Mouse (Mus musculus): ENCODE data around the gene Wdpcp. TPM values are rescaled to one million over a fixed set of nuclear protein-coding genes. Genes with fewer than 3 reads are reported as not detected.
A peak's percentile ranks its signal among the peaks of the same experiment; 100 is the strongest.

Wdpcp gene
- total and polyA plus RNA-seq, 3 experiments = 0.21 to 6.3 (median 3.9) TPM

DNA sequence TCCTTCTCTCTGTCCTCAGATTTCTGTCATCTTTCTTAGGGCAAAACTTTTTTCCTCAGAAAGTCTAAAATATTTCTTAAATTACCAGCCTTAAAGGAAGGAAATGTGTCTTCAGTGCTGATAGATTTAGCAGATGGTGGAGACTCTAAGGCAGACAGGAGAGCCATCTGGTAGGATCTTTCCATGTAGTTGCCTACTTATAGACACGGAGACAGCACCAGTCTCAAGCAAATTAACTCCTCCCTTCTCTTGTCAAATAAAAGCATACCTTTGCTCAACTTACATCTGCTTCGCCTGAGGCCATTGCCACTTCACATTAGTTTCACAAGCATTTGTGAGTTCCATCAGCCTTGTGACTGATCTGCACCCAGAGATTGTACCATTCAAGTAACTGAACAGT, 27.0 kb upstream of the Wdpcp start:
- H3K4me1 ChIP-seq (ENCODE audit: insufficient read depth, low read depth, low read length) = peaks cover 1% of the 10 kb centered on the region; the same call in 1 of the 2 replicates
- H3K36me3 ChIP-seq (replicated peaks) = no peaks in the 10 kb centered on the region
- H3K9me3 ChIP-seq (replicated peaks) = no peaks in the 10 kb centered on the region
- peaks cover 6% of the 10 kb centered on the region; the same call in 1 of the 2 replicates for H3K27me3 ChIP-seq (ENCODE audit: insufficient read depth, low read length)
- TF ChIP-seq POLR2AphosphoS5 (IDR thresholded peaks at IDR 0.05; ENCODE audit: insufficient replicate concordance, low read depth, low read length) (no peak), TAL1 (conservative IDR thresholded peaks at IDR 0.05; ENCODE audit: low read depth, low read length) (no peak), GATA2 (IDR thresholded peaks at IDR 0.05; ENCODE audit: borderline replicate concordance, low read depth, low read length) (no peak), GATA1 (IDR thresholded peaks at IDR 0.05; ENCODE audit: borderline replicate concordance, low read length) (no peak), CTCF (IDR thresholded peaks at IDR 0.05; ENCODE audit: low read depth, low read length) (no peak)
- ATAC-seq (ENCODE audit: extremely low read depth, insufficient number of reproducible peaks, low FRiP score, poor library complexity, severe bottlenecking) = no peak
- DNase-seq (ENCODE audit: low spot score) = no peak
- H3K4me3 ChIP-seq (ENCODE audit: low read depth, low read length) = no peak overlapping the region

DNA sequence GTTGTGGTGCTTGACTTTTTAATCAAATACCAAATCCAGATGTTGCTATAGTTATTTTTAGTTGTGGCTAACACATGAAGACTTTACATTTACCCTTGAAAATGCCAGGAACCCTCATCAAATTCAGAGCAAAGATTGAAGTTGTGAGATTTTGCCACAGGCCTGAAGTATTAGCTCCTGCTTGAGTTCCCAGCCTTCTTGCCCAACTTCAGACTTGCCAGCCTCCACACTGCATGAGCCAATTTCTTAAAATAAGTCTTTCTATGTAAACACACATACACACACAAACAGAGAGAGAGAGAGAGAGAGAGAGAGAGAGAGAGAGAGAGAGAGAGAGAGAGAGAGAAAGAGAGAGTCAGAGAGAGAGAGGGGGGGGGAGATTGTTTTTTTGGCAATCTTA, 26.1 kb upstream of the Wdpcp start:
- DNase-seq (ENCODE audit: low spot score) (no peak), ATAC-seq (ENCODE audit: extremely low read depth, insufficient number of reproducible peaks, low FRiP score, poor library complexity, severe bottlenecking) (no peak)
- H3K36me3 ChIP-seq (replicated peaks) = no peaks in the 10 kb centered on the region
- H3K4me3 ChIP-seq (ENCODE audit: low read depth, low read length) = no peak overlapping the region
- no peaks in the 10 kb centered on the region for H3K9me3 ChIP-seq (replicated peaks)
- H3K27me3 ChIP-seq (ENCODE audit: insufficient read depth, low read length) = peaks cover 2% of the 10 kb centered on the region; the same call in 1 of the 2 replicates
- TF ChIP-seq CTCF (IDR thresholded peaks at IDR 0.05; ENCODE audit: low read depth, low read length) (no peak), GATA2 (IDR thresholded peaks at IDR 0.05; ENCODE audit: borderline replicate concordance, low read depth, low read length) (no peak), POLR2AphosphoS5 (IDR thresholded peaks at IDR 0.05; ENCODE audit: insufficient replicate concordance, low read depth, low read length) (no peak)
- H3K4me1 ChIP-seq (ENCODE audit: insufficient read depth, low read depth, low read length) = peaks cover 7% of the 10 kb centered on the region

DNA sequence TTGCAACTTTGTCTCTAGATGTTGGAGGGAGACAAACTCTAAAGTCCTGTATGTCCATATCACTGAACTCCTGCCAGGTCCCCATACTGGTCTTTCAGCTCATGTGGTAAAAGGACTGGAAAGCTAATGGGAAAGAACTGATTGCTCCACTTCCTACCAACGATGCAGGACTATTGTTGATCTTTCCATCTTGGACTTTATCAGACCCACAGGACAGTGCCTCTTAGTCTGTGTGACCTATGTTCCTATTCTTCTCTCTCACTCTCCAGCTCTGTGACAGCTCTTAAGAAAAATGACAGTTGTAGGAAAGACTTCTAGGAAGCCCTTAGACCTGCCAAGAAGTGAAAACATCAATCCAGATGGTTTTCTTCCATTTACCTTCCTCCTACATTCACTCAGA, 25.4 kb upstream of the Wdpcp start:
- Histone ChIP-seq H3K4me1 (ENCODE audit: insufficient read depth, low read depth, low read length) (peaks cover 7% of the 10 kb centered on the region), H3K9me3 (replicated peaks) (no peaks in the 10 kb centered on the region), H3K36me3 (replicated peaks) (no peaks in the 10 kb centered on the region), H3K27me3 (ENCODE audit: insufficient read depth, low read length) (peaks cover 2% of the 10 kb centered on the region; the same call in 1 of the 2 replicates), H3K4me3 (ENCODE audit: low read depth, low read length) (no peak overlapping the region)
- DNase-seq (ENCODE audit: low spot score) (no peak), ATAC-seq (ENCODE audit: extremely low read depth, insufficient number of reproducible peaks, low FRiP score, poor library complexity, severe bottlenecking) (no peak)
- TF ChIP-seq CTCF (IDR thresholded peaks at IDR 0.05; ENCODE audit: low read depth, low read length) = no peak
- TF ChIP-seq GATA1 (IDR thresholded peaks at IDR 0.05; ENCODE audit: borderline replicate concordance, low read length) = no peak
- TF ChIP-seq GATA2 (IDR thresholded peaks at IDR 0.05; ENCODE audit: borderline replicate concordance, low read depth, low read length) = no peak
- TF ChIP-seq TAL1 (conservative IDR thresholded peaks at IDR 0.05; ENCODE audit: low read depth, low read length) = no peak
- TF ChIP-seq POLR2AphosphoS5 (IDR thresholded peaks at IDR 0.05; ENCODE audit: insufficient replicate concordance, low read depth, low read length) = no peak

DNA sequence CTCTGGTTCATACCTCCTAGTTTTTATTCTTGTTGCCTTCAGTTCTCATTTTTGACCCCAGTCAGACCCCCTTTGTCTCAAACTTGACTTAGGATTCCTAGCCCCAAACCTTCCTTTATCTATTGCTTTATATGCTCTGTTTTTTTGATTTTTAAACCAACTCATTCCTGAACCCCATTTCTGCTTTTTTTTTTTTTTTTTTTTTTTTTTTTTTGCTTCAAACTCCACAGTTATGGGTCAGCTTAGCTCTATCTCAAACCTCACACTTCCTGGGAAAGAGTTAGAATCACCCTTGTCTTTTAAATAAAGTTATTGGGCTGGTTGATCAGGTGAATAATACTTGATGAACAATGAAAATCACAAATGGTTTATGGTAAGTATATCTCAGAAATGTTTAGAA, 24.5 kb upstream of the Wdpcp start:
- TF ChIP-seq GATA2 (IDR thresholded peaks at IDR 0.05; ENCODE audit: borderline replicate concordance, low read depth, low read length) (no peak), TAL1 (conservative IDR thresholded peaks at IDR 0.05; ENCODE audit: low read depth, low read length) (no peak), GATA1 (IDR thresholded peaks at IDR 0.05; ENCODE audit: borderline replicate concordance, low read length) (no peak), CTCF (IDR thresholded peaks at IDR 0.05; ENCODE audit: low read depth, low read length) (no peak), POLR2AphosphoS5 (IDR thresholded peaks at IDR 0.05; ENCODE audit: insufficient replicate concordance, low read depth, low read length) (no peak)
- Histone ChIP-seq H3K4me3 (ENCODE audit: low read depth, low read length) (no peak overlapping the region), H3K36me3 (replicated peaks) (no peaks in the 10 kb centered on the region), H3K27me3 (ENCODE audit: insufficient read depth, low read length) (peaks cover 2% of the 10 kb centered on the region; the same call in 1 of the 2 replicates), H3K9me3 (replicated peaks) (no peaks in the 10 kb centered on the region), H3K4me1 (ENCODE audit: insufficient read depth, low read depth, low read length) (peaks cover 13% of the 10 kb centered on the region)
- ATAC-seq (ENCODE audit: extremely low read depth, insufficient number of reproducible peaks, low FRiP score, poor library complexity, severe bottlenecking) (no peak), DNase-seq (ENCODE audit: low spot score) (no peak)

DNA sequence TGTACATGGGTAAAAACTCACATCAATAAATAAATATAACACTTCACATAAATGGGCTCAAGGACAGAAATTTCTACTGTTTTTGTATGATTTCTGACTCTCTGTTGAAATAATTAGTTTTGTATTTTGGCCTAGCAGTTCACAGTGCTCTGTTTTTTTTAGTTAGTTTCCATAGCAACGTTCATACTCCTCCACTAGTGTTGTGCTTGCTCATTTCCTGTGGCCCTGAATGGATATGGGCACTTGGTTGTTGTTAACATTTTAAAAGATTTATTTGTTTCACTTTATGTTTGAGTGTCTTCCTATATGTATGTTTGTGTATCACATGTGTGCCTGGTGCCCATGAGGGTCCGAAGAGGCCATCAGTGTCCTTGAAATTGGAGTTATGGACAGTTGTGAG, 23.0 kb upstream of the Wdpcp start:
- Histone ChIP-seq H3K27me3 (ENCODE audit: insufficient read depth, low read length) (peaks cover 2% of the 10 kb centered on the region; the same call in 1 of the 2 replicates), H3K9me3 (replicated peaks) (no peaks in the 10 kb centered on the region), H3K4me3 (ENCODE audit: low read depth, low read length) (no peak overlapping the region), H3K4me1 (ENCODE audit: insufficient read depth, low read depth, low read length) (peaks cover 13% of the 10 kb centered on the region), H3K36me3 (replicated peaks) (no peaks in the 10 kb centered on the region)
- DNase-seq (ENCODE audit: low spot score) (no peak), ATAC-seq (ENCODE audit: extremely low read depth, insufficient number of reproducible peaks, low FRiP score, poor library complexity, severe bottlenecking) (no peak; the same call in 1 of the 2 replicates)
- TF ChIP-seq GATA1 (IDR thresholded peaks at IDR 0.05; ENCODE audit: borderline replicate concordance, low read length) (no peak), TAL1 (conservative IDR thresholded peaks at IDR 0.05; ENCODE audit: low read depth, low read length) (no peak), GATA2 (IDR thresholded peaks at IDR 0.05; ENCODE audit: borderline replicate concordance, low read depth, low read length) (no peak), CTCF (IDR thresholded peaks at IDR 0.05; ENCODE audit: low read depth, low read length) (no peak), POLR2AphosphoS5 (IDR thresholded peaks at IDR 0.05; ENCODE audit: insufficient replicate concordance, low read depth, low read length) (no peak)

DNA sequence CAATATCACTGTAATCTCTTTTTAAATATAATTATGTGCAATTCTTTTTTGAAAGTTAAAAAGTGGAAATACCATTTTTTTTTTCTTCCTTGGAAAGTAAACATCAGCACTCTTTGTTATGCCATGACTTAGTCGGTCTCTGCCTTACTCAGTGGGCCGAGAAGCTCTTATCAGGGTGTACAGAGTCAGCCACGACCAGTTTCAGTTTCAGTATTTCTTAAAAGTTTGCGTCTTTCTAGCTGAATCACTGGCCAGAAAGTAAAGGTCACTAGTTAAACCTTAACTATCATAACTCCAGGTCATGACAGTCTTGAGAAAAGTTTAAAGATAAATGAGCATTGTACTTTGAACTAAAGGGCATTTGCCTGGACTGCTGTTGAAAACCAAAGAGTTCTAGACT, 22.3 kb upstream of the Wdpcp start:
- DNase-seq (ENCODE audit: low spot score) = no peak
- Histone ChIP-seq H3K9me3 (replicated peaks) (no peaks in the 10 kb centered on the region), H3K4me3 (ENCODE audit: low read depth, low read length) (no peak overlapping the region), H3K4me1 (ENCODE audit: insufficient read depth, low read depth, low read length) (peaks cover 13% of the 10 kb centered on the region), H3K27me3 (ENCODE audit: insufficient read depth, low read length) (peaks cover 2% of the 10 kb centered on the region; the same call in 1 of the 2 replicates), H3K36me3 (replicated peaks) (no peaks in the 10 kb centered on the region)
- ATAC-seq (ENCODE audit: extremely low read depth, insufficient number of reproducible peaks, low FRiP score, poor library complexity, severe bottlenecking) = 0 out of 2 replicates have a peak, but pooled peaks have one; percentile 41
- no peak for TF ChIP-seq POLR2AphosphoS5 (IDR thresholded peaks at IDR 0.05; ENCODE audit: insufficient replicate concordance, low read depth, low read length)
- no peak for TF ChIP-seq CTCF (IDR thresholded peaks at IDR 0.05; ENCODE audit: low read depth, low read length)
- TF ChIP-seq TAL1 (conservative IDR thresholded peaks at IDR 0.05; ENCODE audit: low read depth, low read length) = no peak
- no peak for TF ChIP-seq GATA2 (IDR thresholded peaks at IDR 0.05; ENCODE audit: borderline replicate concordance, low read depth, low read length)
- TF ChIP-seq GATA1 (IDR thresholded peaks at IDR 0.05; ENCODE audit: borderline replicate concordance, low read length) = no peak
